Mouse (Mus musculus) E14TG2a.4 (cell line): ENCODE measurements around the gene Usp44.
A peak's percentile ranks its signal among the peaks of the same experiment; 100 is the strongest.
"Not testable (repeated sequence)": the region's sequence is repeated elsewhere in the genome, so short reads cannot be mapped to it uniquely, and the experiment has no call there.

Experiments used
- H3K27me3 ChIP-seq: 2 replicates; pipeline ENCODE4 v1.6.1; 2014; ENCODE audit warnings: low read length, control low read depth; ENCODE audit not compliant: insufficient read depth
- H3K36me3 ChIP-seq: 2 replicates; pipeline ENCODE4 v1.6.1; 2014; ENCODE audit warnings: low read length, control low read depth; ENCODE audit not compliant: insufficient read depth
- H3K4me1 ChIP-seq: replicated peaks from 2 replicates; pipeline ENCODE4 v1.6.1; 2014; ENCODE audit warnings: low read depth, low read length, control low read depth
- H3K4me3 ChIP-seq: replicated peaks from 2 replicates; pipeline ENCODE4 v1.5.1; 2014; ENCODE audit warnings: mild to moderate bottlenecking, low read length
- H3K9me3 ChIP-seq: 2 replicates; pipeline ENCODE4 v1.6.1; 2014; ENCODE audit warnings: low read length, control low read depth
- CTCF ChIP-seq: conservative IDR thresholded peaks from 2 replicates; pipeline ENCODE4 v1.5.1; 2014; ENCODE audit warnings: low read length
- NANOG ChIP-seq: IDR thresholded peaks from 2 replicates; pipeline ENCODE4 v1.6.1; 2014; ENCODE audit warnings: borderline replicate concordance, low read length, mixed read lengths
- POU5F1 ChIP-seq: IDR thresholded peaks from 2 replicates; pipeline ENCODE4 v1.6.1; 2014; ENCODE audit warnings: low read length, borderline replicate concordance

Gene Usp44

DNA sequence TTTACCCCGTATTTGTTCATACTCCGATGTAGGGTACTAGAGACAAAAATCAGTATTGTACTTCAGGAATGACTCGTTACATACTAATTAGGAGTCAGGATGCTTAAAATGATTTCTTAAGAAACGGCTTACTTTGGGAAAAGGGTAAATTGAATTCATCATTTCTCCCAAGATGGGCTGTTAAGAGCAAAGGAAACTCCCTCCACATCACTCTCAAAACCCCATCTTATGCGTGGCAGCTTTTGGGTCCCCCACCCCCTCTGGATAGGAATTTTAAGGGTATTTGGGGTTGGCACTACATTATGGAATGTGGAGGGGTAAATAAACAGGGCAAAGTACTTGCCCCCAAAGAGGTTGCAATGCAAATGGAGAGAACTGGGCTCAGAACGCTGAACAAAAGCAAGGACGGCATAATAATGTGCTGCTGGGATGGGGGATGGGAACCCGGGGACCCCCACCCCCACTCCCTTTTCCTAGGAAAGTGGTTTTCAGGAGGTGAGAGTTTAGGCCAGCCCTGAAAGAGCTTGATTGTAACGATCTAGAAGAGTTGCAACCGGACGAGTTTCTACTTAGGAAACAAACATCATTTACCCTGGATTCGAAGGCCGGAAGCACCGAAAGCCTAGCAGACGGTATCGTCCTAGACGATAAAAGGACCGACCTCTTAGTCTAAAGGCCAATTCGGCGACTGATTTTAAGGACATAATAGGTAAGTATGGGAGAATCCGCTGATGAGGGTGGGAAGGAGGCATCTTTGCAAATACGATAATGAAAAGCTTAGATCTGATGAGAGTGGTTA, at the start of gene Usp44:
Gene Usp44, plus strand, starts transcription at position 625 of the 799 bp plus-strand sequence.
- Histone ChIP-seq H3K4me1 (peaks cover 43% of the 10 kb centered on the region), H3K36me3 (0 out of 2 replicates have a peak, but pooled peaks cover 2% of the 10 kb centered on the region), H3K4me3 (peak within 1 kb of the TSS; percentile 43), H3K9me3 (no peaks in the 10 kb centered on the region), H3K27me3 (peaks cover 22% of the 10 kb centered on the region)
- TF ChIP-seq CTCF = no peak
- no peak for TF ChIP-seq POU5F1
- TF ChIP-seq NANOG = no peak

DNA sequence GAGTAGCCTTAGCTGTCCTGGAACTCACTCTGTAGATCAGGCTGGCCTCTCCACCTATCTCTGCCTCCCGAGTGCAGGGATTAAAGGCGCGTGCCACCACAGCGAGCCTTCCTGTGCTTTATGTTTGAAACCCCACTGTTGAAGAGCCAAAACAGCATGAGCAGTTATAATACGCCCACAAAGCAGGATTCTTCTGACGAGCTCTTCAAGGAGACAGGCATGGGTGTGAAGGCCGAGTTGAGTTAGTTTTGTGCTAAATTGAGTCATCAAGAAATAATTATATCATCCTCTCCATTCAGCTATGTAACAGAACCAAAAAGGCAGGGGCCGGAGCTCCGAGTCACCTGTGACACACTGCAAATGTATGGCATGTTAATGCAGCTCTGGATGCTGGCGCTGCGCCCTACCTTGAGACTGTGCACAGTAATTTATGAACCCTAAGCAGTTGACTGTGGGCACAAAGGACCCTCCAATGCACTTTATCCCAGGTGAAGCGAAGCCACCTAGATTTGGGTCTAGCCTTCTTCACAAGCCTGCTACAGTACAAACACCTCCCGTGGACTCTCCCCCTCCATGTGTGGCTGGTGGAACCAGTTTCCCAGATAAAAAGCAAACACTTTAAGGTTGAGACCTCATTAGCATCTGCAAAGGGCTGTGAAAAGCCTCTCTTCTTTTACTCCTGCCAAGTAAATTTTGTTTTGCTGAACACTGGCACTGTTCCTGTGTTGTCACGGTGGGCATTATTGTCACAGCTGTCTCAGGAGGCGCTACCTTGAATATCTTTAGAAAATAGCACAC, 47.9 kb upstream of the Usp44 start:
- no peak for TF ChIP-seq CTCF
- no peak for TF ChIP-seq POU5F1
- no peak for TF ChIP-seq NANOG
- Histone ChIP-seq H3K4me3 (no peak overlapping the region), H3K27me3 (no peaks in the 10 kb centered on the region), H3K9me3 (no peaks in the 10 kb centered on the region), H3K4me1 (peaks cover 8% of the 10 kb centered on the region; the same call in 1 of the 2 replicates), H3K36me3 (no peaks in the 10 kb centered on the region)

DNA sequence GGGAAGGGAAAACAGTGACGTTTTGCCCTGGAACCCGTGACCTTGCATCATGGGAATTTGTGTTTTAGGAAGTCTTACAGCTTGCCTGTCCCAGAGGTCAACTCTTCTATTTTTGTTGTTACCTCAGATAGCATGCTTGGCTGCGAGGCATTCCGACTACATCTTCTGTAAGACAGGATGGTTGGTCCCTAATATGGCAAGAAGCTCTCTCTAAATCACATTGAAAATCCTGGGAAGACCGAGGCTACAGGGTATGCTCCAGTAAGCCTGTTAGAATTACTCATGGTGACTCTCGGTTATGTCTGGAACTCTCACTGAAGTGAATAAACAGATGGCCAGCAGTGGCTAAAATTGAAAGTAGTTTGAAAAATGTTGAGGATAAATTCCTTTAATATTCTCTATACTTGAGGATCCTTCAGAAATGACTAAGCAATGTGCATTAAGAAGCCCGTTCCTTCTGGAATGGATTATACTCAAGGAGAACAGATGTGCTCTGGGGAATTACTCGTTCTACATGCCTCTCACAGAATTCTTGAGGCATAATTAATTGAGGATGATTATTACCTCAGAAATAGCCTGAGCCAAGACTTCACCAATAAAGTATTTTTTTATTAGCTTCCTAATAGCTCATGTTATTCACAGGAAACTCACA, 31.5 kb upstream of the Usp44 start:
- Histone ChIP-seq H3K27me3 (no peaks in the 10 kb centered on the region), H3K4me1 (no peaks in the 10 kb centered on the region), H3K36me3 (no peaks in the 10 kb centered on the region), H3K9me3 (peaks cover 4% of the 10 kb centered on the region; the same call in 1 of the 2 replicates), H3K4me3 (no peak overlapping the region)
- TF ChIP-seq POU5F1 (no peak), CTCF (no peak), NANOG (no peak)

DNA sequence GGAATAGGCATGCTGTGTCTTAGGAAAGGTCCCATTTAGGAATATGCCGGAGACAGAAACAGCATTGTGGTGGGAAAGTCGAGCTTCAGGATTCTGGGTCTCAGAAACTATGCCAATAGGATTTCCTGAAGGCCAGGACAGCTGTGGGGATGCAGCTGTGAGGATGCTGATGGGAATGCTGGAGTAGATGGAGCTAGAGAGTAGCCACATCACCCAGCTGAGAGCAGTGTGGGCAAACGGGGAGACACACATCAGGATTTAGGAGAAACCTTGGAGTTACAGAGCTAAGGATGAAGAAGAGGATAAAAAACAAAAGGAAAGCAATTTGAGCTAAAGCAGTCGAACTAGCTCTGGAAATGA, 31.0 kb upstream of the Usp44 start:
- Histone ChIP-seq H3K9me3 (peaks cover 4% of the 10 kb centered on the region; the same call in 1 of the 2 replicates), H3K4me1 (no peaks in the 10 kb centered on the region), H3K36me3 (no peaks in the 10 kb centered on the region), H3K4me3 (no peak overlapping the region), H3K27me3 (no peaks in the 10 kb centered on the region)
- no peak for TF ChIP-seq NANOG
- no peak for TF ChIP-seq CTCF
- TF ChIP-seq POU5F1 = no peak

DNA sequence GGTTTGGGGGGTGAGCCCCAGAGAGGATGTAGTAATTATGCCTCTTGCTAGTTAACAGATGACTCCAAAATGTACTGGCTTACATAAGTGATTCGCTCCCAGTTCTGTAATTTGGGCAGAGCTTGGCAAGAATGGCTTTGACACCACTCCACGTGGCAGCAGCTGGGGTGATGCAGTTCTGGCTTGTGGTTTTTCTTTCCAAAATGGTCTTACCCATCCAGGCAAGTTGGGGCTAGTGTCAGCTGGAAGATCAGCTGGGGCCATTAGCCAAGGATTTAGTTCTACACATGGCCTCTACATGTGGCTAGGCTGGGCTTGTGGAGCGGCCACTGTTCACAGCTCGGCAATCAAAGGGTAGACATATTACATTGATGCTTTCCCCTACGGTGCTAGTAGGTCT, 30.5 kb upstream of the Usp44 start:
- Histone ChIP-seq H3K36me3 (no peaks in the 10 kb centered on the region), H3K9me3 (peaks cover 4% of the 10 kb centered on the region; the same call in 1 of the 2 replicates), H3K4me3 (no peak overlapping the region), H3K27me3 (no peaks in the 10 kb centered on the region), H3K4me1 (no peaks in the 10 kb centered on the region)
- TF ChIP-seq NANOG (no peak), CTCF (no peak), POU5F1 (no peak)

DNA sequence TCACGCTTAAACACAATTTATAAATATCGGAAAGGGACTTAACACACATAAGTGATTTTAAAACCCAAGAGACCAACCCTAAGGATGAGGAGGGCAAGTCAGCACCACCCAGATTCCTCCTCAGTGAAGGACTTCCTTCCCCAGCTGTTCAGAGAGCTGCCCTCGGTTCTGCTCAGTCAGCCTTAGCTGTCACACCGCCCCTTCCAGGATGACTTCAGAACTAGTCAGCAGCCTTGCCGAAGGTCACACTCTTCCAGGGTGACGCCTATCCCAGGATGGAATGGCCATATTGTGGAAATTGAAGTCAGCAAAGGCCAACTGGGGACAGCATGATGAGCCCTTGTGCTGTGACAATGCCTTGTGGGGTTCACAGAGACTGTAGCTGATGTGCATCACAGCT, 28.2 kb upstream of the Usp44 start:
- no peak for TF ChIP-seq POU5F1
- H3K27me3 ChIP-seq = no peaks in the 10 kb centered on the region
- H3K36me3 ChIP-seq = no peaks in the 10 kb centered on the region
- no peaks in the 10 kb centered on the region for H3K4me1 ChIP-seq
- H3K4me3 ChIP-seq = no peak overlapping the region
- peaks cover 4% of the 10 kb centered on the region; the same call in 1 of the 2 replicates for H3K9me3 ChIP-seq

DNA sequence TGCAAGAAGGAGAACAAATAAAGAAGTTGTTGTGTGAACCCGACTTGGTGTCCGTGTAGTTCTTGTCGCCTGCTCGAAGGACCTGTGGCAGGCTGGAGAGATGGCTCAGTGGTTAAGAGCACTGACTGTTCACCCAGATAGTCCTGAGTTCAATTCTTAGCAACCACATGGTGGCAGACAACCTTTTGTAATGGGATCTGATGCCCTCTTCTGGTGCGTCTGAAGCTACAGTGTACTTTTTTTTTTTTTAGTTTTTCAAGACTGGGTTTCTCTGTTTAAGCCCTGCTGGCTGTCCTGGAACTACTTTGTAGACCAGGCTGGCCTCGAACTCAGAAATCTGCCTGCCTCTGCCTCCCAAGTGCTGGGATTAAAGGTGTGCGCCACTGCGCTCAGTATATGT, 21.9 kb upstream of the Usp44 start:
- H3K27me3 ChIP-seq, H3K36me3 ChIP-seq, H3K4me3 ChIP-seq, H3K9me3 ChIP-seq: not testable (repeated sequence)
- peaks cover 18% of the 10 kb centered on the region for H3K4me1 ChIP-seq

DNA sequence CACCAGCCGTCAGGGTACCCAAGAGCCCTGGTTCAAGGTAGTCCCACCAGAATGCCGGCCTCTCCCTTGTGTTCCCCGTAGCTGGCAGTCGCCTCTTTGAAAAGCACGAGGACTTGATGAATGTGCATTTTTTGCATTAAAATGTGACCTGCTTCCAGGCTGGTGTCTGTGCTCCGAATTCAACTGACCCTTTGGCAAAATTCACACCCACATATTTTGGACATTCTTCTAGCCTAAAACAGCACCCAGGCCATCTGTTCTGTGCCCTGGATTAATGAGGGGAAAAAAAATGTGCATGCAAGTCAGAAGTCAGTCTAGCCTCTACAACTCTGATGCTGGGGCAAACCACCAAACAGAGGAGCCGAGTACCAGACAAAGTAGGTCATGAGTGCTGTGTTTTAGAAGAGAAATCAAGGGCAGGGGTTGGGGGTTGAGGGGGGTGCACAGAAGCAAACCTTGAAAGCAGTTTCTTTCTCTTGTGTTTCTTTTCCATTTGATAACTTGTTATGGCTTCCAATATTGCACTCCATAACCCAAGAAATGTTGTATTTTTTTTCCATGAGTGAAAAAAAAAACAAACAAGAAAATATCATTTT, 20.7 kb upstream of the Usp44 start:
- peaks cover 18% of the 10 kb centered on the region for H3K4me1 ChIP-seq
- no peaks in the 10 kb centered on the region for H3K27me3 ChIP-seq
- H3K36me3 ChIP-seq = no peaks in the 10 kb centered on the region
- H3K9me3 ChIP-seq = no peaks in the 10 kb centered on the region
- no peak for TF ChIP-seq POU5F1
- no peak for TF ChIP-seq CTCF
- TF ChIP-seq NANOG = no peak
- no peak overlapping the region for H3K4me3 ChIP-seq
